Mouse (Mus musculus): ENCODE measurements around the gene Rpl9.

DNA sequence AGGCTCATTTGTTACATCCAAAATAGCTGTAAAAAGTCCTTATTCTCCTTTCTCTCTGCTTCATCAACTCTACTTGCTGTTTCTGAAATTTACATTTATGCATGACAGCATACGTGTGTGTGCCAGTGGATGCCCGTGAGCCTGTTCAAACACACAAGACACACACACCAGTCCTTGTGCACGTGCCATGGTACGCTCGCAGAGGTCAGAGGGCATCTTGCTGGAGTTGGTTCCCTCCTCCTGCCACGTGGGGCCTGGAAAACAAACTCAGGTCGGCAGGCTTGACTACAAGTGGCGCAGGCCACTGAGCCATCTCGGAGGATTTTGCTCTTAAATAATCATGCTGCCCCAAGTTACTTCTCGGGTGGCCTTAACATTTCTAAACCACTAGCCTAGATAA, 40.7 kb downstream of the Rpl9 start:
- no peak for TF ChIP-seq CTCF (IDR thresholded peaks at IDR 0.05; ENCODE audit: borderline replicate concordance, insufficient read depth, low read length)
- TF ChIP-seq POLR2A (IDR thresholded peaks at IDR 0.05; ENCODE audit: low read depth, low read length), result no peak
